Mouse (Mus musculus) intestine, embryonic 15.5 days (tissue): Measurements from ENCODE around the gene Lrrc38. TPM values are rescaled to one million over a fixed set of nuclear protein-coding genes. Genes with fewer than 3 reads are reported as not detected.
"Not testable (repeated sequence)": the region's sequence is repeated elsewhere in the genome, so short reads cannot be mapped to it uniquely, and the experiment has no call there.

Experiments used
- ATAC-seq: fragments of 200-750 bp; cut with Nextera tagmentation; 2 replicates; pipeline ENCODE4 v1.8.0; 2017; ENCODE audit warnings: moderate TSS enrichment, moderate library complexity
- H3K27ac ChIP-seq: fragments of 300-500 bp; sonication (generic); 2 replicates; pipeline ENCODE4 v1.5.1; 2015; ENCODE audit warnings: mild to moderate bottlenecking, inconsistent platforms
- H3K27me3 ChIP-seq: fragments of 300-500 bp; sonication (generic); replicated peaks from 2 replicates; pipeline ENCODE4 v1.6.1; 2015; ENCODE audit warnings: inconsistent platforms
- H3K36me3 ChIP-seq: fragments of 300-500 bp; sonication (generic); 2 replicates; pipeline ENCODE4 v1.6.1; 2015; ENCODE audit warnings: inconsistent platforms
- H3K4me1 ChIP-seq: fragments of 300-500 bp; sonication (generic); replicated peaks from 2 replicates; pipeline ENCODE4 v1.6.1; 2015; ENCODE audit warnings: inconsistent platforms
- H3K4me2 ChIP-seq: fragments of 300-500 bp; sonication (generic); replicated peaks from 2 replicates; pipeline ENCODE4 v1.6.1; 2015; ENCODE audit warnings: mild to moderate bottlenecking, inconsistent platforms
- H3K4me3 ChIP-seq: fragments of 300-500 bp; sonication (generic); replicated peaks from 2 replicates; pipeline ENCODE4 v1.5.1; 2015; ENCODE audit warnings: inconsistent platforms
- H3K9ac ChIP-seq: fragments of 300-500 bp; sonication (generic); 2 replicates; pipeline ENCODE4 v1.6.1; 2015; ENCODE audit warnings: inconsistent platforms
- H3K9me3 ChIP-seq: fragments of 300-500 bp; sonication (generic); 2 replicates; pipeline ENCODE4 v1.6.1; 2016; ENCODE audit warnings: inconsistent platforms
- WGBS: fragments of 180-500 bp; shearing (Covaris S2); methylation state at CpG from one replicate; pipeline ENCODE4 v1.1.7; 2015; 5-methylcytosine and 5-hydroxymethylcytosine counted together
- polyA plus RNA-seq: library from polyadenylated mRNA; unstranded; fragments of >200 nt; fragmentation: Nextera tagmentation; extraction: Ambion mirVana; gene quantifications from 2 replicates; pipeline ENCODE4 v1.2.1, GENCODE M21; 2015

Lrrc38 gene
- polyA plus RNA-seq, 1 experiment from 2014 or later = 0.06 TPM

DNA sequence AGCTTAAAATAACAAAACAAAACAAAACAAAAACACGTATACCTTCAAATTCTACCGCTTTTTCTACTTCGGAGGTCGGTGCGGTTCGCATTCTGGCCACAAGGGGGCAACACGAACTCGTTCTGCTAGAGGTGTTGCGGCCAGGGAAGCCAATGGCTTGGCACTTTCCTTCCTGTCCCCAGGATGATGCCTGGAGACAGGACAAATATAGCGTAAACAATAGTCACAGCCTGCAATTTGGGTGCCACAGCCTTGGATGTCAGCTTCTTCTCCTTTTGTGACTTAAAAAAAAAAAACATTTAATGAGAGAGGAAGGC lies 24.0 kb upstream of the Lrrc38 start:
- peak overlapping the region; percentile 22 for H3K4me3 ChIP-seq
- under 1% methylated on average over 10 of the region's 10 CpGs for WGBS
- H3K9me3 ChIP-seq = no peaks in the 10 kb centered on the region
- peak overlapping the region; percentile 58 for H3K4me2 ChIP-seq
- no peak overlapping the region for H3K27ac ChIP-seq
- ATAC-seq = 0 out of 2 replicates have a peak, but pooled peaks have one; percentile 40
- no peak overlapping the region for H3K9ac ChIP-seq
- H3K36me3 ChIP-seq = no peaks in the 10 kb centered on the region
- no peaks in the 10 kb centered on the region for H3K27me3 ChIP-seq
- H3K4me1 ChIP-seq = peaks cover 10% of the 10 kb centered on the region

- WGBS = 23% methylated on average over 9 of the region's 9 CpGs
- H3K27ac ChIP-seq = no peak overlapping the region
- no peaks in the 10 kb centered on the region for H3K27me3 ChIP-seq
- H3K4me3 ChIP-seq = no peak overlapping the region
- H3K9me3 ChIP-seq = no peaks in the 10 kb centered on the region
- H3K36me3 ChIP-seq = no peaks in the 10 kb centered on the region
- ATAC-seq = peak; percentile 47; the same call in 1 of the 2 replicates
- H3K4me1 ChIP-seq = peaks cover 5% of the 10 kb centered on the region; the same call in 1 of the 2 replicates
- no peak overlapping the region for H3K4me2 ChIP-seq
- no peak overlapping the region for H3K9ac ChIP-seq
Observed at GRCm38 (mm10) chr4:143330566-143330965, 19.0 kb upstream of the Lrrc38 start.

DNA sequence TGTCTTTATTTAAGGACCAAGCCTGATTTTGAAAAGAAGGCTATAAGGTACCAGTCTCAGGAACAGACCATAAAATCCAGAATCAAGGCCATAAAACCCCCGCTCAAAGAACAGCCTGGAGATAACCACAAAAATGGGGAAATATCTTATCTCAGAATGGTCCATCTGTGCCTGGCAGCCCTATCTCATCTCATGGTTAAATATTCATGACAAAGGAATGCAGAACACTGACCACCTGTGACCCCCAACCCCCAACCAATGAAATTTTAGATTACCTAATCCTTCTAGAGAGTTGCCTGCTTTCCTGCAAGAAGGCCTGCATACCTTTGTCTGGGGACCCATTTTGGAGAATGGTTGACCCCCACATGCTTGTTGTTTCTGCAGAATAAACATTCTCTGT lies 17.8 kb upstream of the Lrrc38 start:
- Histone ChIP-seq H3K4me3 (no peak overlapping the region), H3K4me1 (0 out of 2 replicates have a peak, but pooled peaks cover 4% of the 10 kb centered on the region), H3K9me3 (no peaks in the 10 kb centered on the region), H3K4me2 (no peak overlapping the region), H3K27me3 (no peaks in the 10 kb centered on the region), H3K36me3 (no peaks in the 10 kb centered on the region), H3K9ac (no peak overlapping the region), H3K27ac (no peak overlapping the region)
- WGBS = 59% methylated on average over 1 of the region's 1 CpGs
- peak; percentile 60 for ATAC-seq

GRCm38 (mm10) chr4:143334145-143334544 lies 15.4 kb upstream of the Lrrc38 start:
- H3K4me3 ChIP-seq = no peak overlapping the region
- H3K27me3 ChIP-seq = no peaks in the 10 kb centered on the region
- WGBS = 58% methylated on average over 5 of the region's 5 CpGs
- H3K27ac ChIP-seq = no peak overlapping the region
- H3K4me2 ChIP-seq = no peak overlapping the region
- no peak for ATAC-seq
- no peak overlapping the region for H3K9ac ChIP-seq
- no peaks in the 10 kb centered on the region for H3K9me3 ChIP-seq
- H3K36me3 ChIP-seq = no peaks in the 10 kb centered on the region
- 0 out of 2 replicates have a peak, but pooled peaks cover 4% of the 10 kb centered on the region for H3K4me1 ChIP-seq

DNA sequence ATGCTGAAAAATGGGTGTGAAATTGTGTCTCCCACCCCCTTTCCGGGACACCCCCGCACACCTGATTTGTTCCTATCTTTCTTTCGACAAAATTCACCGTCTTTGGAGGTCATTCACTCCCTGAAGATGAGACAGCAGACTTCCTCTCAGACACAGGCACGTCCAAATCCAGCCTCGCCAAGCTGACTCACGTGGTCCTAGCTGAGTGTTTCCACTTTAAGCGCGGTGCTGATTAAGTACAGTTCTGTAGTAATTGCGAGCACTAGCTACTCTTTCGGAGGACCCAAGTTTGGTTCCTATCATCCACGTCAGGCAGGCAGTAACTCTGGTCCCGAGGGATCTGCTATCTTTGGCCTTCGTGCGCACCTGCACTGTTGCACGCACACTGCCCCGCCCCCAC lies 14.6 kb upstream of the Lrrc38 start:
- ATAC-seq = no peak
- 81% methylated on average over 17 of the region's 17 CpGs for WGBS
- Histone ChIP-seq H3K27ac (no peak overlapping the region), H3K36me3 (no peaks in the 10 kb centered on the region), H3K9me3 (no peaks in the 10 kb centered on the region), H3K4me3 (no peak overlapping the region), H3K4me2 (no peak overlapping the region), H3K27me3 (no peaks in the 10 kb centered on the region), H3K9ac (no peak overlapping the region), H3K4me1 (0 out of 2 replicates have a peak, but pooled peaks cover 4% of the 10 kb centered on the region)

DNA sequence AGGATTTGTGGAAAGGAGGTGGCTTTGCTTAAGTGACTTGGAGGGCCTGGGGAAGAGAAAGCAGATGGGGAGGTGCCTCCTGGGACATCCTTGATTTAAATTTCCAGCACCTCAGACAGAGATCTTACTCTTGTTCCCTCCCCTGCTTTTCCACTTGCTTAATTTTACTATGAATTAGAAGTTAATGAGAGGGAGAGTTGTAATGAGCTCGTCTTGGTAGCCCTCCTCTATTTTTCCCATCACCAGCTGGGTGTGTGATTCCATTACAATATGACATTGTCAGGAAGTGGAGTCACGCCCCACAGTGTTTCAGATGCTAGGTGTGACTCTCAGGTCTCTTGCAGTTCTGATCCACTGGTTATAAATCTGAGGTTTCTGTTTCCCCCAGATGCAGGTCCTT lies 13.5 kb upstream of the Lrrc38 start:
- no peak for ATAC-seq
- H3K4me1 ChIP-seq = no peaks in the 10 kb centered on the region
- no peak overlapping the region for H3K4me2 ChIP-seq
- H3K27ac ChIP-seq = no peak overlapping the region
- no peak overlapping the region for H3K4me3 ChIP-seq
- H3K9ac ChIP-seq = no peak overlapping the region
- no peaks in the 10 kb centered on the region for H3K27me3 ChIP-seq
- WGBS = 47% methylated on average over 2 of the region's 2 CpGs
- no peaks in the 10 kb centered on the region for H3K9me3 ChIP-seq
- H3K36me3 ChIP-seq = no peaks in the 10 kb centered on the region

DNA sequence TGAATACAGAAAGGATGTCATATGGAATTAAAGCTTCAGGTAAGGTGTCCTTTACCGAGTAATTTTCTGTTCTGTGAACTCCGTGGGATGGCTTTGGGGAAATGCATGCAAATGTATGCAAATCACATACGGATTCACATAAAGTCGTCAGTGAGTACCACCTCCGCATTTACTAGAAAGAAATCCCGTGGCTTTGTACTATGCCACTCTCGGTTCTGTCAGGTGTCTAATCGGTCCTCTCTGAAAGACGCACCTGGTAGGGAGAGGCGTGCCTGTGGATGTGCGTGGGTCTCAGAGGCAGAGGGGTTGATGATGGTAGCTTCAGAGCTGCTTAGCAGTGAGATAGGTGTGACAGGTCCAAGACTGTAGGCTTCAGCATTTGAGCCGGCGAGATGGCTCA lies 9.7 kb upstream of the Lrrc38 start:
- Histone ChIP-seq H3K27ac (no peak overlapping the region), H3K4me2 (no peak overlapping the region), H3K9me3 (no peaks in the 10 kb centered on the region), H3K4me1 (no peaks in the 10 kb centered on the region), H3K27me3 (no peaks in the 10 kb centered on the region), H3K4me3 (no peak overlapping the region), H3K36me3 (no peaks in the 10 kb centered on the region), H3K9ac (no peak overlapping the region)
- ATAC-seq = no peak
- WGBS = 86% methylated on average over 13 of the region's 13 CpGs

GRCm38 (mm10) chr4:143341470-143341869 lies 8.1 kb upstream of the Lrrc38 start:
- no peak overlapping the region for H3K9ac ChIP-seq
- no peaks in the 10 kb centered on the region for H3K9me3 ChIP-seq
- 82% methylated on average over 7 of the region's 7 CpGs for WGBS
- H3K27ac ChIP-seq = no peak overlapping the region
- H3K4me3 ChIP-seq = no peak overlapping the region
- H3K4me2 ChIP-seq = no peak overlapping the region
- no peaks in the 10 kb centered on the region for H3K27me3 ChIP-seq
- no peaks in the 10 kb centered on the region for H3K4me1 ChIP-seq
- H3K36me3 ChIP-seq = no peaks in the 10 kb centered on the region
- no peak for ATAC-seq

DNA sequence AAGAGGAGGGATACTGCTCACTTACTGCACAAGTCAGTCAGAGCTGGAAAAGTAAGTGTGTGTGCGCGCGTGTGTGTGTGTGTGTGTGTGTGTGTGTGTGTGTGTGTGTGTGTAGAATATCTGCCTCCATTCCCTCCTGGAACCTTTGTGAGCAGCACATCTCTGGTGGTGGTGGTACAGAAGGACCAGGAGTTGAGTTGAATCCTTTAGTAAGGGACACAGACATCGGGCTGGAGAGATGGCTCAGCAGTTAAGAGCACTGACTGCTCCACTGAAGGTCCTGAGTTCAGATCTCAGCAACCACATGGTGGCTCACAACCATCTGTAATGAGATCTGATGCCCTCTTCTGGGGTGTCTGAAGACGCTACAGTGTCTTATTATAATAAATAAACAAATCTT lies 4.1 kb upstream of the Lrrc38 start:
- not testable (repeated sequence) for H3K4me2 ChIP-seq, H3K9ac ChIP-seq, H3K36me3 ChIP-seq, ATAC-seq, H3K27ac ChIP-seq, H3K4me3 ChIP-seq, H3K9me3 ChIP-seq
- Histone ChIP-seq H3K27me3 (peaks cover 27% of the 10 kb centered on the region), H3K4me1 (peaks cover 12% of the 10 kb centered on the region)
- WGBS = 74% methylated on average over 5 of the region's 5 CpGs

- Histone ChIP-seq H3K4me3 (no peak overlapping the region), H3K27ac (no peak overlapping the region), H3K36me3 (no peaks in the 10 kb centered on the region), H3K27me3 (peaks cover 47% of the 10 kb centered on the region), H3K4me2 (no peak overlapping the region), H3K9ac (no peak overlapping the region), H3K4me1 (peaks cover 13% of the 10 kb centered on the region), H3K9me3 (no peaks in the 10 kb centered on the region)
- WGBS = 39% methylated on average over 5 of the region's 5 CpGs
- ATAC-seq = no peak
Observed at GRCm38 (mm10) chr4:143348678-143349077, 879 bp upstream of the Lrrc38 start.

- Histone ChIP-seq H3K27ac (no peak overlapping the region), H3K27me3 (peaks cover 47% of the 10 kb centered on the region), H3K36me3 (no peaks in the 10 kb centered on the region), H3K4me2 (peak overlapping the region; percentile 96), H3K9me3 (no peaks in the 10 kb centered on the region), H3K4me1 (peaks cover 13% of the 10 kb centered on the region), H3K4me3 (peak overlapping the region; percentile 47), H3K9ac (peak overlapping the region; percentile 20)
- peak; percentile 41; the same call in 1 of the 2 replicates for ATAC-seq
- 3% methylated on average over 72 of the region's 72 CpGs for WGBS
Observed at GRCm38 (mm10) chr4:143350047-143351015, 774 bp downstream of the Lrrc38 start.

DNA sequence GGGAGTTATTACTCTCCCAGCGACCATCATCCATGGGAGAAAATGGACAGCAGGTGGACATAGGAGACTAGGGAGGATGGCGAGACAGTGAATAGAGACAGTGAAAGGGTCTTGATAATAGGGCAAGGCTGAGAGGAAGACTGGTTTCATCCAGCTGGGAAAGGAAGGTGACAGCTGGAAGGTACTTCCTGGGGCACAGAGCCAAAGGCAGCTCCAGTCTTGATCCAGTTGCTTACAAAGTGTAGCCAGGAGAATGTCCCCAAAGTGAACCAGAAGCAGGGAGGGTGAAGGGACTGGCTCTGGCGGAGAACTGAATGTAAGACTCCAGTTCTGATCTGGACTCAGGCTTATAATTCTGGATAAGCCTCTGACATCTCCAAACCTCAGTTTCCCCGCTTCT lies 2.7 kb downstream of the Lrrc38 start:
- no peak for ATAC-seq
- Histone ChIP-seq H3K9me3 (no peaks in the 10 kb centered on the region), H3K36me3 (no peaks in the 10 kb centered on the region), H3K4me3 (no peak overlapping the region), H3K4me2 (no peak overlapping the region), H3K9ac (no peak overlapping the region), H3K27ac (no peak overlapping the region), H3K27me3 (peaks cover 47% of the 10 kb centered on the region), H3K4me1 (peaks cover 13% of the 10 kb centered on the region)
- 82% methylated on average over 4 of the region's 4 CpGs for WGBS

- no peaks in the 10 kb centered on the region for H3K27me3 ChIP-seq
- H3K9me3 ChIP-seq = no peaks in the 10 kb centered on the region
- no peak overlapping the region for H3K27ac ChIP-seq
- H3K36me3 ChIP-seq = no peaks in the 10 kb centered on the region
- H3K4me3 ChIP-seq = no peak overlapping the region
- no peak overlapping the region for H3K4me2 ChIP-seq
- H3K9ac ChIP-seq = no peak overlapping the region
- no peaks in the 10 kb centered on the region for H3K4me1 ChIP-seq
- no peak for ATAC-seq
- WGBS = 69% methylated on average over 10 of the region's 10 CpGs
Observed at GRCm38 (mm10) chr4:143361520-143361919, 12.0 kb downstream of the Lrrc38 start.
